Mouse (Mus musculus): ENCODE results near the gene Inka1. TPM values are rescaled to one million over a fixed set of nuclear protein-coding genes. Genes with fewer than 3 reads are reported as not detected.

The Inka1 gene
- 1.8 TPM for polyA plus RNA-seq (2017; shearing (Covaris generic))

GRCm38 (mm10) chr9:107985131-107986119 lies at the start of gene Inka1:
Gene Inka1, minus strand, starts transcription at chr9:107985879.

GRCm38 (mm10) chr9:108001922-108002770 lies 16.5 kb upstream of the Inka1 start, which contains the start of gene Ip6k1:
Gene Ip6k1, plus strand, starts transcription at chr9:108002501.

GRCm38 (mm10) chr9:107996049-107996448 lies 10.4 kb upstream of the Inka1 start, which contains the start of gene Gm20662:
Gene Gm20662, plus strand, starts transcription at chr9:107996349.

GRCm38 (mm10) chr9:107992197-107992596 lies 6.5 kb upstream of the Inka1 start, which contains the start of gene Cdhr4:
Gene Cdhr4, plus strand, starts transcription at chr9:107992497.

GRCm38 (mm10) chr9:107982681-107983346 lies 2.9 kb downstream of the Inka1 start, which contains the start of gene Gm20661:
Gene Gm20661, plus strand, starts transcription at chr9:107983058.

GRCm38 (mm10) chr9:107975399-107976386 lies 10.0 kb downstream of the Inka1 start, which contains the start of gene Uba7:
Gene Uba7, plus strand, starts transcription at chr9:107975505.

GRCm38 (mm10) chr9:107949922-107950235 lies 35.8 kb downstream of the Inka1 start, which contains the start of gene Traip:
Gene Traip, plus strand, starts transcription at chr9:107950136.

GRCm38 (mm10) chr9:107935374-107935773 lies 50.3 kb downstream of the Inka1 start, which contains the start of gene Camkv:
Gene Camkv, plus strand, starts transcription at chr9:107935674.

Other genes with a start within 250 kb of the Inka1 start
- 309 TPM for gene Rbm5, start 214.9 kb downstream of the Inka1 start, polyA plus RNA-seq (2017; shearing (Covaris generic))
- 128 TPM for gene Rbm6, start 112.6 kb downstream of the Inka1 start, polyA plus RNA-seq (2017; shearing (Covaris generic))
- 27.7 TPM for gene Mon1a, start 97.7 kb downstream of the Inka1 start, polyA plus RNA-seq (2017; shearing (Covaris generic))
- 0.25 TPM for gene Mst1r, start 79.0 kb downstream of the Inka1 start, polyA plus RNA-seq (2017; shearing (Covaris generic))
- not detected for gene Actl11, start 57.4 kb downstream of the Inka1 start, polyA plus RNA-seq (2017; shearing (Covaris generic))
- not detected for gene Camkv, start 50.2 kb downstream of the Inka1 start, polyA plus RNA-seq (2017; shearing (Covaris generic))
- gene Traip, start 35.7 kb downstream of the Inka1 start, polyA plus RNA-seq (2017; shearing (Covaris generic)) = 4.1 TPM
- gene Uba7, start 10.4 kb downstream of the Inka1 start, polyA plus RNA-seq (2017; shearing (Covaris generic)) = 179 TPM
- not detected for gene Gm20661, start 2.8 kb downstream of the Inka1 start, polyA plus RNA-seq (2017; shearing (Covaris generic))
- gene Cdhr4, start 6.6 kb upstream of the Inka1 start, polyA plus RNA-seq (2017; shearing (Covaris generic)) = 0.60 TPM
- gene Gm20662, start 10.5 kb upstream of the Inka1 start, polyA plus RNA-seq (2017; shearing (Covaris generic)) = not detected
- 202 TPM for gene Ip6k1, start 16.6 kb upstream of the Inka1 start, polyA plus RNA-seq (2017; shearing (Covaris generic))
- 14.5 TPM for gene Gmppb, start 63.4 kb upstream of the Inka1 start, polyA plus RNA-seq (2017; shearing (Covaris generic))
- gene Amigo3, start 67.3 kb upstream of the Inka1 start, polyA plus RNA-seq (2017; shearing (Covaris generic)) = 0.85 TPM
- gene Mst1, start 94.6 kb upstream of the Inka1 start, polyA plus RNA-seq (2017; shearing (Covaris generic)) = 2.0 TPM
- gene Rnf123, start 97.5 kb upstream of the Inka1 start, polyA plus RNA-seq (2017; shearing (Covaris generic)) = 116 TPM
- gene Apeh, start 108.7 kb upstream of the Inka1 start, polyA plus RNA-seq (2017; shearing (Covaris generic)) = 71.3 TPM
- gene Bsn, start 204.5 kb upstream of the Inka1 start, polyA plus RNA-seq (2017; shearing (Covaris generic)) = 0.12 TPM

Data from naive thymus-derived CD4-positive, alpha-beta T cell, adult 5 months (primary cell).